Mouse (Mus musculus) frontal cortex, adult (tissue): Measurements from ENCODE around the gene Itpa.

Source experiments
- ATAC-seq: cut with Nextera tagmentation; 2 replicates; pipeline ENCODE4 v1.9.2; 2017; ENCODE audit warnings: mild to moderate bottlenecking, moderate library complexity, mixed read lengths; ENCODE audit not compliant: low TSS enrichment

Itpa gene

DNA sequence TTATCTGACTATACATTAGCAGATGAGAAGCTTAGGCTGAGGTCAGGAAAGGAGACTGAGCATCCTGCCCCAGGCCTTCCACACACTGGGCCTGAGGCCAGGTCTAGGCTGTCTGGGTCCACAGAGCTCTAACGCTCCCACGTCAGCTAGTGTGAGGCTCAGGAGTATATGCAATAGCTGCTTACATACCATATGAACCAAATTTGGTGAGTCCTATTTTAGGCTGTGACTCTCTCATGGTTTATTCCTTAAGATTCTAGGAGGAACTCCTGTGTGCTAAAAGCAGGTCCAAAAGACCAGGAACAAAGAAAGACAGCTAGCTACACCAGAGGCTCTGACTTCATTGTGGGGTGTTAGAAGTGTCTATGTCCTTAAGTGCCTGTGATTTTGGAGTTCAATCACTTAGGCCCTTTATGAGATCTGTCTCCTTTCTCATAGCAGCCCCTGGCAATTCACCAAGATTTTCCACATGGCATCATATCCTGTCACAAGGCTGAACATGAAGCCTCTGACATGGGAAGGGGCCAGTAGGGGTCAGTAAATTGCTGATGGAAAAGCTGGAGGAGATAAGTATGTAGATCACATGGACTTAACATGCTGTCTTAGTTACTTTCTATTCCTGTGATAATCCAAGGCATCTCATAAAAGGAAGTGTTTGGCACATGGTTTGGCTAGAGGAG, 61.6 kb downstream of the Itpa start:
- ATAC-seq, result peak; percentile 85

DNA sequence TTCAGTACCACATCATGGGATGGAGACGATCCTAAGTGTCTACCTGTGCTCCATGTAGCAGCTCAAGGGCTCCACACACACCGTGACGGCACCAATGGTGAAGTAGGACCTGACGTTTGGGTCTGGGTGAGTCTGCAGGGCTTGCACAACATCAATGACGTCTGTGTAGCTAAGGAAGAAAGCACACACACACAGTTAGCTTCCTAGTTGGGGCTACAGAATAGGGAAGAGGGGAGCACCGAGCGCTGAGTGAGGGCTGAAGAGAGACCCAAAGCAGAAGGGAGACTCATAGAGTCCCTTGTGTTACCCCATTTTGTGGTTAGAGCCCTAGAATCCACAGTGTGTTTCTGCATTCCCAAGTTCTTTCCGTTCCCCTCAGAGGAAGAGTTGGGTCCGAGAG, 63.3 kb downstream of the Itpa start:
- no peak for ATAC-seq
